Mouse (Mus musculus) lung, adult 2 months (tissue): ENCODE data around the gene Ttll2. TPM values are rescaled to one million over a fixed set of nuclear protein-coding genes. Genes with fewer than 3 reads are reported as not detected.
"Not testable (repeated sequence)": the region's sequence is repeated elsewhere in the genome, so short reads cannot be mapped to it uniquely, and the experiment has no call there.

ENCODE experiments used
- DNase-seq: peaks from one replicate; pipeline ENCODE4 v3.0.0; 2022
- H3K4me1 ChIP-seq: fragments of 200-500 bp; 2 replicates; pipeline ENCODE4 v1.6.1; 2011; ENCODE audit warnings: low read length; ENCODE audit not compliant: control insufficient read depth, insufficient read depth
- H3K4me3 ChIP-seq: fragments of 200-500 bp; replicated peaks from 2 replicates; pipeline ENCODE3; 2011; ENCODE audit warnings: low read depth, mild to moderate bottlenecking, control low read depth, low read length; ENCODE audit errors: extremely low read depth
- WGBS: fragments of 180-500 bp; shearing (Covaris S2); methylation state at CpG from one replicate; pipeline ENCODE4 v1.1.7; 2018; 5-methylcytosine and 5-hydroxymethylcytosine counted together
- polyA plus RNA-seq: library from polyadenylated mRNA; depleted of rRNA; stranded (reverse); fragments of >200 nt; gene quantifications from 2 replicates; pipeline ENCODE4 v1.2.3, GENCODE M21; 2012

Ttll2 gene
- polyA plus RNA-seq, 1 experiment: 0.18 TPM

DNA sequence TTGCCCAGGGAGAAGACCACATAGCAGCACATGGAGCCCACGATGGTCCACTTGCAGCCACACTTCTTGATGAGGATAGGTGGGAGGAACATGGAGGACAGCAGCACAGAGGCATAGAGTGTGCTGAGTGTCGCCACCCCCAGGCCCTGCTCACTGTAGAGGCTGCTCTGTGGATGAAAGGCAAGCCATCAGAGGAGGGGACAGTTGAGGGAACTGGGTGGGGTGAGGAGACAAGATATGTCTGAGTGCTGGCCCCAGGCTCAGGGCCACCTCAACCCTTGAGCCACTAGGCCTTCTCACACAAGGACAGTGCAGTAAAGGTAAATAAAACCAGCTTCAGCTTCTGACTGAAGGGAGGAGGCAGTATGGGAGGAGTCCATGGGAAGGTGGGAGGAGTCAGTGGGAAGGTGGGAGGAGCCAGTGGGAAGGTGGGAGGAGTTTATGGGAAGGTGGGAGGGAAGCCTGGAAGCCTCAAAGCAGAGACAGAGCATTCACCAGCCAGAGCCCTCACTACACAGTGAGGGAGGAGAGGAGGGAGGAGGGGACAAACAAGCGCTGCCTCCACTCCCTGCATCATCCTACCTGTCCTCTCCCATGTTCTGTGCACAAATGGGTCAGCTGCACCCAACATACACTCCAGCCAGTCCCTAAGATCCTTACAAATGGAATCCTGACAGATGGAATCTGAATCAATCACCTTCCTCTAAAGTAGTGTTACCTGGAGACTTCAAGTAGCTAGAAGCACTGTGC, 24.6 kb upstream of the Ttll2 start:
- 89% methylated on average over 1 of the region's 3 CpGs for WGBS
- not testable (repeated sequence) for DNase-seq, H3K4me3 ChIP-seq, H3K4me1 ChIP-seq

- H3K4me3 ChIP-seq, H3K4me1 ChIP-seq, DNase-seq: not testable (repeated sequence)
- WGBS: 92% methylated on average over 2 of the region's 5 CpGs
Measured at GRCm38 (mm10) chr17:7371879-7372278, 19.4 kb upstream of the Ttll2 start, which contains the start of gene Gm49630. Gene Gm49630, minus strand, starts transcription at chr17:7371979.

- WGBS: 66% methylated on average over 6 of the region's 6 CpGs
- not testable (repeated sequence) for H3K4me3 ChIP-seq, DNase-seq, H3K4me1 ChIP-seq
Measured at GRCm38 (mm10) chr17:7369401-7369800, 16.9 kb upstream of the Ttll2 start.

GRCm38 (mm10) chr17:7366676-7367374, 14.3 kb upstream of the Ttll2 start:
- H3K4me3 ChIP-seq, DNase-seq, H3K4me1 ChIP-seq: not testable (repeated sequence)
- WGBS: 52% methylated on average over 5 of the region's 7 CpGs

DNA sequence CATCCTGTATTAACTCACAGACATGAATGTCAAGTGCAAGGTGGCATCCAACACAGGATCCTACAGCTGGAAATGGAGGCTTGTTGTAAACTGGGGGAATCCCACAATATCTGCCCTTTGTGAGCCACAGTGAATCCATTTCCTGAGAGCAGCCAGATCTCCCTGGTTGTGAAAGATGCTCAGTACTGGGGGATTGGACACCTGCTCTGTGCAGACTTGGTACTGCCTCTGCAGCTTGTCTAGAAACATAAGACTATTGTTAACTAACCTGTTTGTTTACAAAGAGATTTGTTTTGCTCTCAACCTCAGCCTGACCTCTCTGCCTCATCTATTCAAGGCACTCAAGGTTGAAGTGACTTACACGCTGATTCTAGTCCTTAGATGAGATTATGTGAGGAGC, 13.8 kb upstream of the Ttll2 start:
- WGBS: 0% methylated on average over 1 of the region's 1 CpGs
- H3K4me1 ChIP-seq, DNase-seq, H3K4me3 ChIP-seq: not testable (repeated sequence)

DNA sequence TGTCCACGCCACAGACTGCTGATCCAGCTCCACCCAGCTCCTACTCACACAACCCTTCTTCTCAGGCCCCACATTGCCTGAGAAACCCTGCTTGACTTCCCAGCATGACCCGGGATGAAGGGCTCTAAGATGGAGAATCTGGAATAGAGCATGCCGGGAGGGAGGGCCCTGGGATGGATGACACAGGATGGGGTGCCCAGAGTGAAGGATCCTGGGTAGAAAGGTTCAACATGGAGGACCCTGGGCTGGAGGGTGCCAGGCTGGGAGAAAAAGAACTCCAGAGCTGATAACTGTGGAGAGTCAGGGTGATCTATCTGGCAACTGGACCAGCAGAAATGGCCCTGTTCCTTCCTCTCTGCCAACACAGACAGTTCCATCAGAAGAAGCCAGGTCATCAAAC, 13.1 kb upstream of the Ttll2 start:
- not testable (repeated sequence) for H3K4me1 ChIP-seq, DNase-seq, H3K4me3 ChIP-seq
- WGBS: 75% methylated on average over 1 of the region's 3 CpGs

- not testable (repeated sequence) for DNase-seq, H3K4me3 ChIP-seq, H3K4me1 ChIP-seq
- 75% methylated on average over 9 of the region's 9 CpGs for WGBS
Measured at GRCm38 (mm10) chr17:7360749-7361465, 8.4 kb upstream of the Ttll2 start.

GRCm38 (mm10) chr17:7359806-7360205, 7.3 kb upstream of the Ttll2 start:
- 86% methylated on average over 4 of the region's 4 CpGs for WGBS
- DNase-seq, H3K4me3 ChIP-seq, H3K4me1 ChIP-seq: not testable (repeated sequence)

DNA sequence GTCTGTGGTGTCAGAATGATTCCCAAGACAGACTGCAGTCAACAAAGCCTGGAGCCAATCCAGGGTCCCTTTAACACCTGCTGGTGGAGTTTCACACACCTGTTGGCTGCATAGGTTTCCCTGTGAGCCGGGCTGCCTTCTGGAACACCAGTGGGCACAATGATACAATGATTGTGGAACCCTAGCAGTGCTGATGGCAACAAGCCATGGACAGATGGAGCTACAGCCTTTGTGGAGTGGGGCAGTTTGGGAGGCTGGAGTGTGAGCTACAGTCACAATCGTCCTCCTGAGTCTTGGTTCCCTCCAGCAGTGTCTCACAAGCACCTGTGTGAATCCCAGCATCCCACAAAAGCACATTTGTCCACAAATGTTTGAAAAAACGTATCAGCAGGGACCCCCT, 3.7 kb downstream of the Ttll2 start:
- DNase-seq, H3K4me3 ChIP-seq, H3K4me1 ChIP-seq: not testable (repeated sequence)
- WGBS: 53% methylated on average over 2 of the region's 3 CpGs

GRCm38 (mm10) chr17:7337381-7337780, 15.1 kb downstream of the Ttll2 start:
- WGBS: 23% methylated on average over 9 of the region's 9 CpGs
- H3K4me1 ChIP-seq, H3K4me3 ChIP-seq, DNase-seq: not testable (repeated sequence)

DNA sequence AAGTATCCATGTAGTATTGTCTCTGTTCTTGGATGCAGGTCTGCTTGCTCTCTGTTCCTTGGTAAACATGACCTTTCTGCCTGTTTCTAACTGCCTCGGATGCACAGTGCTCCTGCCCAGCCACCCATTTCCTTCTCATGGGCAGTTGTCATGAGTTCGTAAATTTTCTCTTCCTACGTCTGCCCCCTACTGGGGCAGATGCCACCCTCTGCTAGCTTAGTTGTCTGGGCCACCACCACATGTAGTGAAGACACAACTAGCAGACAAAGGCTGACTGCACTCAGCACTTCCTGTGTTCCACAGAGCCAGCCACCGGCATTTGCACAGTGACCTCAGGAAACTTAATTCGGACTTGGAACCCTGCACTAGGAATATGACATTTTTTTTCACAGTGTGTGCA, 19.8 kb downstream of the Ttll2 start:
- DNase-seq, H3K4me3 ChIP-seq, H3K4me1 ChIP-seq: not testable (repeated sequence)
- WGBS: 68% methylated on average over 4 of the region's 5 CpGs

- 54% methylated on average over 7 of the region's 8 CpGs for WGBS
- not testable (repeated sequence) for H3K4me1 ChIP-seq, H3K4me3 ChIP-seq, DNase-seq
Measured at GRCm38 (mm10) chr17:7326415-7326814, 26.1 kb downstream of the Ttll2 start.

- not testable (repeated sequence) for H3K4me1 ChIP-seq, DNase-seq, H3K4me3 ChIP-seq
- WGBS: 94% methylated on average over 4 of the region's 5 CpGs
Measured at GRCm38 (mm10) chr17:7324346-7324745, 28.1 kb downstream of the Ttll2 start, which contains the start of gene Tcp10a. Gene Tcp10a, plus strand, starts transcription at chr17:7324646.

GRCm38 (mm10) chr17:7319789-7320188, 32.7 kb downstream of the Ttll2 start:
- WGBS: 85% methylated on average over 6 of the region's 6 CpGs
- H3K4me3 ChIP-seq, H3K4me1 ChIP-seq, DNase-seq: not testable (repeated sequence)

DNA sequence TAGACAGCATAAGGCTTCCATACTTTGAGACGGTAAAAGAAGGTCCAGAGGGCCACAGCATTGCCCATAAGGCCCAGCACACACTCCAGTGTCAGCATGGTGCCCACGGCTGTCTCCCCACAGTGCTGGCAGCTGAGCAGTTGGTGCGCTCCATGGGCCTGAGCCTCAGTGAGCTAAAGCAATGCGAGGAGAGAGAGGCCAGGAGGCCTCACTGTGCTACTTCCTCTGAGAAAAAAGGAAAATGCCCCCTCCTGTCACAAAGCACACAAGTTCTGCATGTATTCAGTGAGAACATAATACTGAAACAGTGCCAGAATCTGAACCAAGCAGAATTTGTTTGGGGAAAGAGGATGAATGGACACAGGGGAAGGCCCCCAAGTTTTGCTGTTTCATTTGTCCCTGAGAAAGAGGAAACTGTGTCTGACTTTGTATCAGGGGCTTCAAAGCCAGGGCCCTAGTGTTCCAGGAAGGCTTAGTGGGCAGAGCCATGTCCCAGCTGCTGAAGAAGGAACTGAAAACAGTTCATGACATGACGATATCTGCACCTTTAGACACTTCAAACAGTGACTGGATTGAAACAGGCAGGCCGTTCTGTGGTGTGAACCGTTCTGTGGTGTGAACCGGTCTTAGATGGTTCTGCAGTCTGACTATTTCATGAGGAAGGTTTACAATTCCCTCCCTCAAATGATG, 36.7 kb downstream of the Ttll2 start:
- 65% methylated on average over 7 of the region's 8 CpGs for WGBS
- H3K4me3 ChIP-seq, H3K4me1 ChIP-seq, DNase-seq: not testable (repeated sequence)
